Mouse (Mus musculus): Measurements from ENCODE around the gene Actrt1.

Gene Actrt1

GRCm38 (mm10) chrX:46328707-46329106, at the start of gene Actrt1:
Gene Actrt1, plus strand, starts transcription at chrX:46329007.
- DNase-seq (ENCODE audit: low spot score in 2 of 2), result no peak

GRCm38 (mm10) chrX:46331463-46332115, 2.8 kb downstream of the Actrt1 start:
- no peak for DNase-seq (ENCODE audit: low spot score in 2 of 2)
